Mouse (Mus musculus): ENCODE measurements around the gene Skint7. TPM values are rescaled to one million over a fixed set of nuclear protein-coding genes. Genes with fewer than 3 reads are reported as not detected.
"Not testable (repeated sequence)": the region's sequence is repeated elsewhere in the genome, so short reads cannot be mapped to it uniquely, and the experiment has no call there.

Skint7 gene
- not detected for total RNA-seq (2021)
- long read RNA-seq, experiment 1 = 0 reads
- long read RNA-seq, experiment 2 = 0 reads

DNA sequence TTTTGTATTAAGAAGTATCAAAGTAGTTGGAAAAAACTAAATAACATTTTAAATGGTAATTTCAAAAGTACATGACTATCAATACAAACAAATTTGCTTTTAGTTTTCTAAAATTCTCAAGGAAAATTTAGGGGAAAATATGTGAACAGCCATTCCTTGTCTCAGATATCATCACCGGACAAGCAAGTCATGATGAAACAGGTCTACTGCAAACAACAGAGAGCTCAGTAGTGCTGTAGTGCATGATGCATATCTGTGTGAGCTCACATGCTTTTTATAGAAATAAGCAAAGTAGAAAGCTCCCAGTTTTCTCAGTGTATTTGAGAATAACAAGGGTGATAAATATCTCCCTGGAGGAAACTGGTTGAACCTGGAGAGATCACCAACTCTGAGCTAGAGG lies at the start of gene Skint7:
Gene Skint7, plus strand, starts transcription at position 301 of the 400 bp plus-strand sequence.
- intact Hi-C loops (cut with DNase I) = no loop called here
- DNase-seq = no peak

DNA sequence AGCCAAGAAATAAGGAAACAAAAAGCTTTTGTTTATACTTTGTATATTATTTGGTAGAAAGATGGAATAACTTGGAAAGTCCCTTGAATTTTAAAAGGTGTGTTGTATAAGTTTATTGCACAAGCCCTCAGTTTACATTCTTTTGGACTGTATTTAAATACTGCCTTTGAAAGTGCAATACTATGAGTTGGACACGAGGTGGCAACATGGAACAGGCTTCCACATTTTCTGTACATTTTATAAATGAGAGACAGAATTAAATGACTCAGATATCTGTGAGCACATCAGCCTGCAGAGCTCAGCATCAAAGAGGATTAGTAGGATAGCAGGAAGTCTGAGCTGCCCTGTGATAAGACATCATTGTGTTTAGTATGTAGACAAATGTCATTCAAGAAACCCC lies 11.4 kb upstream of the Skint7 start:
- DNase-seq = no peak
- intact Hi-C loops (cut with DNase I) = no loop called here

DNA sequence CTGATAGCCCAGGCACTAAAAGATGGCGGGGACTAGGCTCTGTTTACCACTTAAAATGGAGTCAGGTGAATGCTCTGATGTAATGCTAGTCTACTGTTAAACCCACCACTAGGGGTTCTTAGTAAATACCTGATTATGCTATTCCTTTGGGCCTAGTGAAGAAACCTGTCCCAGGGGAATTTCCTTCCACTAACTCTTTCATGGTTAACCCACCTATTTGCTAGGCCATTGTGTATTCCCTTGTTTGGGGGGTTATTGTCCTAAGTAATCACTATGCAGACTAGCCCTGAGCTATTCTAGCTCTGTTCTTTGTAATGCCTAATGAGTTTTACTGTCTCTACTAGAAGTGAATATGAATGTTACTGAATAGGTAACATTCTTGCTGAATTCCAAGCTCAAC lies 9.5 kb upstream of the Skint7 start:
- intact Hi-C loops (cut with DNase I) = not testable (repeated sequence)

DNA sequence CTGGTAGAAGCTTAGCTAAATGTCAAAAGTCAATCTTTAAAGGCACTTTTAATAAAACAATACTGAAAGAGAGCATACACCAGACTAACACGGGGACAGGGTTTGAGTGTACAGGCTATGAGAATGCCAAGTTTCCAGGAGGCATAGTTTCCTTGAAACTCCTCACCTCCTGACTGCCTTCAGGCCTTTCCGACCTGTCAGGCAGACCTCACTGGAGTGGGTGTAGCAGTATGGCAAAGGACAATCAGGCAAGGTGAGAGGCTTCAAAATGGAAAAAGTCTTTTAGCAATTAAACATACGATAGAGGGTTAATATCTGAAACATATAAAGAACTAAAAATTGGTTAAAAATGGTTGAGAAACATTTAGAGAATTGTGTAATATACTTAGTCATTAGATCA lies 9.1 kb upstream of the Skint7 start:
- intact Hi-C loops (cut with DNase I) = no loop called here

More for the DNA sequence above, 9.5 kb upstream of the Skint7 start:
- DNase-seq = not testable (repeated sequence)

DNA sequence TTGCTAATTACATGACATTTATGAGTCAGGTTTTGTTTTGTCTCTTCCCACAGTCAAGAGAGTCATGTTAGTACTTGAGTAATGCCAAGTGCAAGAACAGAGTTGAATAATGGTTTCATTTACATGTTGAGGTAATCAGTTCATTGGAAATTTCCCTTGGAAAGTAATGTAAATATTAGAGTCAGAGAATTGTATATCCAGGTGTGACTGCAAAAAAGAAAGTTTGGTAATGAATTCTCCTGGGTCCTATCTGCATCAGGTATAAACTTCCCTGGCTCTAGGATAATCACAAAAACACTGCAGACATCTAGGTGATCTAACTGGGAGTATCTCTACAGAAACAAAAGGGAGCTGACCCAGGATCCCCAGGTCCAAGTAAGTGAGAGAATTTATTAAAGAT lies 33.2 kb downstream of the Skint7 start, which contains the start of gene Skint1:
Gene Skint1, plus strand, starts transcription at position 301 of the 400 bp plus-strand sequence.
- DNase-seq = no peak
- intact Hi-C loops (cut with DNase I) = no loop called here

More for the DNA sequence above, 9.1 kb upstream of the Skint7 start:
- no peak for DNase-seq

Other genes with a start within 250 kb of the Skint7 start
- gene Slc5a9, start 70.0 kb upstream of the Skint7 start, total RNA-seq (2021) = under 1 TPM in 1 of 2 experiments, not detected in 1; 0.08 TPM
- not detected for gene Skint8, start 53.5 kb upstream of the Skint7 start, total RNA-seq (2021)
- gene Skint1, start 33.3 kb downstream of the Skint7 start, total RNA-seq (2021) = not detected
- not detected for gene Skint4, start 99.1 kb downstream of the Skint7 start, total RNA-seq (2021)

Data from gastrocnemius, postnatal 36 days (tissue).